14 mouse cellular contexts compared by ENCODE assay signal in the genomic region with DNA sequence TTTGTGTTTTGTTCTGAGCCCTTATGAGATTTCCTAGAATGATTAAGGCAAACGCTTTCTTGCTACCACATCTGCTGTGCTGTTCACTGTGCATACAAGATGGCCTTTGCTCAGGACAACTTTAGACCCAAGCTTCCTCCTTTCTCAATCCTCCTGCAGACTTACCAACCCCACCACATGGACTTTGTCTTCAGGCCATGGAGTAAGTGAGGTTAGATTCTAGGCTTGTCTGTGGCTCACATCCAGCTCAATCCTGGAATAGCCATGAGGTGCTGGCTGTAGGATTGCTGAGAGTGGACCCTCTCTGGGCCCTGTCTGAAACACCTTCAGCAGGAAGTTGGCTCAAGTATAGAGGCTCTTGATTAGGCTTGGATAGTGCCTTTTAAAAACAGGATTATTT.
"Had no signal": no experiment of that assay in that cellular context is flagged by ENCODE, and none has a peak within 500 bp of the region (broad histone marks: within the 10 kb centered on the region; RNA-seq: fewer than 3 reads in every experiment).

No protein-coding gene starts in this region.

- H3K36me3 ChIP-seq: hindbrain, embryonic 12.5 days; limb, embryonic 12.5 days; liver, embryonic 15.5 days; midbrain, embryonic 12.5 days had no signal

- H3K9me3 ChIP-seq: hindbrain, embryonic 12.5 days; limb, embryonic 12.5 days; liver, embryonic 15.5 days had no signal

- H3K9ac ChIP-seq: hindbrain, embryonic 12.5 days; limb, embryonic 12.5 days; liver, embryonic 15.5 days; midbrain, embryonic 12.5 days had no signal

- DNase-seq: layer of hippocampus, adult 9-11 months; layer of hippocampus, postnatal 36 days; lung, adult 2 months; lung, postnatal 10 days; right cerebral cortex, postnatal 14 days; thymus, postnatal 36 days had no signal

- H3K4me1 ChIP-seq: limb, embryonic 12.5 days; liver, embryonic 15.5 days had no signal

- H3K4me3 ChIP-seq: hindbrain, embryonic 12.5 days; limb, embryonic 12.5 days; liver, embryonic 15.5 days; megakaryocyte, embryonic 14.5 days; midbrain, embryonic 12.5 days had no signal

- H3K27ac ChIP-seq: hindbrain, embryonic 12.5 days; hindbrain, postnatal 0 days; limb, embryonic 12.5 days; liver, embryonic 15.5 days; macrophage; midbrain, embryonic 12.5 days had no signal

- H3K4me2 ChIP-seq: hindbrain, embryonic 12.5 days; limb, embryonic 12.5 days; liver, embryonic 11.5 days; liver, embryonic 15.5 days; midbrain, embryonic 12.5 days had no signal

- H3K27me3 ChIP-seq: hindbrain, embryonic 12.5 days; limb, embryonic 12.5 days; liver, embryonic 15.5 days; megakaryocyte, embryonic 14.5 days had no signal
